Mouse (Mus musculus) liver, embryonic 11.5 days (tissue): ENCODE measurements around the gene Haao. TPM values are rescaled to one million over a fixed set of nuclear protein-coding genes. Genes with fewer than 3 reads are reported as not detected.

Source experiments
- ATAC-seq: fragments of 200-750 bp; cut with Nextera tagmentation; replicated peaks from 2 replicates; pipeline ENCODE4 v1.8.0; 2017; ENCODE audit warnings: moderate number of reproducible peaks, mild to moderate bottlenecking, moderate TSS enrichment, moderate library complexity; ENCODE audit not compliant: low FRiP score
- DNase-seq: peaks from one replicate; pipeline ENCODE4 v3.0.0-alpha.2; 2017; ENCODE audit warnings: low spot score
- H3K27ac ChIP-seq: fragments of 300-500 bp; sonication (generic); 2 replicates; pipeline ENCODE4 v1.5.1; 2014; ENCODE audit warnings: mild to moderate bottlenecking, low read depth, low read length, control low read depth
- H3K27me3 ChIP-seq: fragments of 300-500 bp; sonication (generic); replicated peaks from 2 replicates; pipeline ENCODE4 v1.6.1; 2014; ENCODE audit warnings: low read length, mixed read lengths; ENCODE audit not compliant: control insufficient read depth, insufficient read depth
- H3K36me3 ChIP-seq: fragments of 300-500 bp; sonication (generic); 2 replicates; pipeline ENCODE4 v1.6.1; 2014; ENCODE audit warnings: mild to moderate bottlenecking, low read length, moderate library complexity, mixed read lengths; ENCODE audit not compliant: control insufficient read depth, insufficient read depth
- H3K4me1 ChIP-seq: fragments of 300-500 bp; sonication (generic); replicated peaks from 2 replicates; pipeline ENCODE4 v1.6.1; 2014; ENCODE audit warnings: low read length, mixed read lengths; ENCODE audit not compliant: control insufficient read depth, insufficient read depth
- H3K4me2 ChIP-seq: fragments of 300-500 bp; sonication (generic); 2 replicates; pipeline ENCODE4 v1.6.1; 2014; ENCODE audit warnings: mild to moderate bottlenecking, control low read depth, moderate library complexity
- H3K4me3 ChIP-seq: fragments of 300-500 bp; sonication (generic); 2 replicates; pipeline ENCODE4 v1.5.1; 2014; ENCODE audit warnings: low read depth, low read length, control low read depth
- H3K9ac ChIP-seq: fragments of 300-500 bp; sonication (generic); 2 replicates; pipeline ENCODE4 v1.6.1; 2014; ENCODE audit warnings: low read depth, low read length, control low read depth
- H3K9me3 ChIP-seq: fragments of 300-500 bp; sonication (generic); 2 replicates; pipeline ENCODE4 v1.6.1; 2016; ENCODE audit warnings: low read length, inconsistent platforms, mixed read lengths; ENCODE audit not compliant: control insufficient read depth
- WGBS: fragments of 180-500 bp; shearing (Covaris S2); extraction: QIAGEN DNeasy Blood & Tissue Kit; methylation state at CpG from one replicate; pipeline ENCODE4 v1.1.7; 2014; 5-methylcytosine and 5-hydroxymethylcytosine counted together
- polyA plus RNA-seq: library from polyadenylated mRNA; unstranded; fragments of >200 nt; fragmentation: Nextera tagmentation; extraction: Ambion mirVana; gene quantifications from 2 replicates; pipeline ENCODE4 v1.2.1, GENCODE M21; 2014

Gene Haao
- polyA plus RNA-seq, 1 experiment from 2014 or later = 4.3 TPM

GRCm38 (mm10) chr17:83816996-83817395 is 30.8 kb downstream of the Haao start:
- no peaks in the 10 kb centered on the region for H3K27me3 ChIP-seq
- DNase-seq (no peak), ATAC-seq (no peak)
- H3K4me1 ChIP-seq = 0 out of 2 replicates have a peak, but pooled peaks cover 3% of the 10 kb centered on the region
- H3K36me3 ChIP-seq = 0 out of 2 replicates have a peak, but pooled peaks cover 2% of the 10 kb centered on the region
- H3K4me3 ChIP-seq = no peak overlapping the region
- no peaks in the 10 kb centered on the region for H3K9me3 ChIP-seq
- 74% methylated on average over 7 of the region's 7 CpGs for WGBS
- H3K27ac ChIP-seq = no peak overlapping the region
- H3K4me2 ChIP-seq = no peak overlapping the region
- no peak overlapping the region for H3K9ac ChIP-seq

DNA sequence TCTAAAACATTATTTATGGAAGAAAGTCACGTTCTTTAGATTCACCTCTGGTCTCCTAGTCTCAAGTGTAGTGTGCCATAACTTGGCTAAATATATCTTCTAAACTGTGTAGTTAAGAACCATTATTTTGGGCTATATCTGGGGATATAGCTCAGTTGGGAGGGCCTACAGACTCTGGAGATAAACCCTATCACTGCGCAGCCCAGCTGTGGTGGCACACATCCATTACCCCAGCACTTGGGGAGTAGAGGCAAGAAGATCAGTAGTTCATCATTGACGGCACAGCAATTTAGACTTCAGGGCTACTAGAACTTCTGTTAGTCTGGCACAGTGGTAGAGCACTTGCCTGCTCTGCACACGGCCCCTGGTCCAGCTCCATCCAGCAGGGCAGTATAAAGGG is 34.7 kb downstream of the Haao start:
- DNase-seq (no peak), ATAC-seq (no peak)
- WGBS = 83% methylated on average over 4 of the region's 4 CpGs
- H3K9me3 ChIP-seq = no peaks in the 10 kb centered on the region
- no peaks in the 10 kb centered on the region for H3K27me3 ChIP-seq
- no peak overlapping the region for H3K4me2 ChIP-seq
- H3K4me1 ChIP-seq = peaks cover 25% of the 10 kb centered on the region
- no peak overlapping the region for H3K9ac ChIP-seq
- H3K36me3 ChIP-seq = peaks cover 7% of the 10 kb centered on the region; the same call in 1 of the 2 replicates
- H3K4me3 ChIP-seq = no peak overlapping the region
- no peak overlapping the region for H3K27ac ChIP-seq

DNA sequence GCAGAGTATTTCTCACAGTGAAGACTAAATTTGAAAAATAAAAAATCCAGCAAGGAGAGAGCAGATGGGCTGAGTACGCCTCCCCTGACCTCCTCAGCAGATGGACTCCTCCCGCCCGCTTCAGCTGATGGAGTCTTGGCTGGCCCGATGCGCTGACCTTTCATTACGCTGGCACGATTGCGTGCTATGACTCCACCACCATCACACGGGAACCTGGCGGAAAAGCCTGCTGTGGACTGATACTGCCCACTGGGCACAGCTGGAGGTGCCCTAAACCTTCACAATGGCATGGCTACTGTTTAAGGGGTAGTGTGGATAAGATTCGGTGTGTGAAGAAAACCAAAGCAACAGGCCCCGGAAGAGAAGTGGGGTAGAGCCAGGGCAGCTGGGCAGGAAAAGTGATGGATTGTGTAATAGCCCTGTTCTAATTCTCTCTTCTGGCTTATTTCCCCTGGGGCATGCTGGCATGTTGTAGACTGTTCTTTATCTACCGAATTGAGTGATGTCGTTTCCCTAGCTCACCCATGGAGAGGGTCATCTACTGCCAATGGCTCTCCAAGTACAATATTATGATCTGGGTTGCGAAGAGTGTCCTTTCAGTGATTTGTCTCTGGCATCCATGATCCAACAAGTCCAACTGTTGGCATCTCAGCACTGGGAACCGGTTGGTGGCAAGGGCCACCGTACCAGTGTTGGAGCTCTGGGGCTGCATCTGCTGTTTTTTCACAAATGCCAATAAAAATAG is 35.4 kb downstream of the Haao start:
- H3K27me3 ChIP-seq = no peaks in the 10 kb centered on the region
- no peak overlapping the region for H3K4me2 ChIP-seq
- H3K27ac ChIP-seq = no peak overlapping the region
- H3K4me1 ChIP-seq = peaks cover 31% of the 10 kb centered on the region
- H3K4me3 ChIP-seq = no peak overlapping the region
- WGBS = 92% methylated on average over 17 of the region's 17 CpGs
- DNase-seq (no peak), ATAC-seq (no peak)
- H3K9me3 ChIP-seq = no peaks in the 10 kb centered on the region
- H3K36me3 ChIP-seq = peaks cover 7% of the 10 kb centered on the region; the same call in 1 of the 2 replicates
- no peak overlapping the region for H3K9ac ChIP-seq

- Histone ChIP-seq H3K4me2 (0 out of 2 replicates have a peak overlapping the region, but pooled peaks have one; percentile 16), H3K9me3 (no peaks in the 10 kb centered on the region), H3K9ac (no peak overlapping the region), H3K4me3 (no peak overlapping the region), H3K27me3 (no peaks in the 10 kb centered on the region), H3K4me1 (peaks cover 33% of the 10 kb centered on the region), H3K36me3 (peaks cover 7% of the 10 kb centered on the region; the same call in 1 of the 2 replicates), H3K27ac (no peak overlapping the region)
- WGBS = 72% methylated on average over 5 of the region's 5 CpGs
- peak; percentile 29; the same call in 1 of the 2 replicates for ATAC-seq
- no peak for DNase-seq
Observed at GRCm38 (mm10) chr17:83810285-83810684, 37.5 kb downstream of the Haao start.

GRCm38 (mm10) chr17:83809197-83809829 is 38.5 kb downstream of the Haao start:
- no peak overlapping the region for H3K4me3 ChIP-seq
- H3K9me3 ChIP-seq = no peaks in the 10 kb centered on the region
- H3K4me2 ChIP-seq = peak overlapping the region; percentile 32
- 60% methylated on average over 17 of the region's 17 CpGs for WGBS
- DNase-seq = peak; percentile 51
- no peaks in the 10 kb centered on the region for H3K27me3 ChIP-seq
- H3K36me3 ChIP-seq = peaks cover 8% of the 10 kb centered on the region; the same call in 1 of the 2 replicates
- H3K9ac ChIP-seq = no peak overlapping the region
- H3K4me1 ChIP-seq = peaks cover 33% of the 10 kb centered on the region
- peak; percentile 86 for ATAC-seq
- peak overlapping the region; percentile 68 for H3K27ac ChIP-seq

DNA sequence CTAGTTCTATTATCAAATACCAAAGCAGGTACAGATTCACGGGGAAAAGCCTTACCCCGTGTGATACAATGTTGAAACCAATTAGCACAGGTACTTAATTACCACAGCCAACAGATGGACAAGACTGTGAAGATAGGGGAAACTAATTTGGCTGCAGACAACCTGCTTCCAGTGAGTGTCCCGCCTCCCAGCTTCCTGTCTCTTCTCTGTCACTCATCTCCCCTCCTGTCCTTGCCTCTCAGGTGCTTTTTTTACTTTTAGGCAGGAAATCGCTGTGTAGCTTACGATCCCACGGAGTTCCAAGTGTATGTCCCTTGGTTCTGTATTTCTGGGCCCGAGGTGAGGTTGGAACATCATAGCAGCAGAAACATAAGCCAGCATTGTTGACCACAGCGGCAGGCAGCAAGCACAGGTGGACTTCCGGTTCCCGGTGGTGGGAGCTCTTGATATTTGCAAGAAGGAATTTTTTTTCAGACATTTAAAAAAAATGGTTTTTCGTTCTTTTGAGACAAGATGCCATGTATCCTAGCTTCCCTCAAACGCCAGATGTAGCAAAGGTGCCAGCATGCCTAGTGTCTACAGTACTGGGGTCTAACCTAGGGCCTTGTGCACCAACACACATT is 39.2 kb downstream of the Haao start:
- Histone ChIP-seq H3K27me3 (no peaks in the 10 kb centered on the region), H3K4me3 (no peak overlapping the region), H3K27ac (peak overlapping the region; percentile 68), H3K4me1 (peaks cover 33% of the 10 kb centered on the region), H3K9me3 (no peaks in the 10 kb centered on the region), H3K36me3 (peaks cover 8% of the 10 kb centered on the region; the same call in 1 of the 2 replicates), H3K4me2 (peak overlapping the region; percentile 32; the same call in 1 of the 2 replicates), H3K9ac (no peak overlapping the region)
- WGBS = 80% methylated on average over 12 of the region's 12 CpGs
- no peak for DNase-seq
- ATAC-seq = no peak; the same call in 1 of the 2 replicates

DNA sequence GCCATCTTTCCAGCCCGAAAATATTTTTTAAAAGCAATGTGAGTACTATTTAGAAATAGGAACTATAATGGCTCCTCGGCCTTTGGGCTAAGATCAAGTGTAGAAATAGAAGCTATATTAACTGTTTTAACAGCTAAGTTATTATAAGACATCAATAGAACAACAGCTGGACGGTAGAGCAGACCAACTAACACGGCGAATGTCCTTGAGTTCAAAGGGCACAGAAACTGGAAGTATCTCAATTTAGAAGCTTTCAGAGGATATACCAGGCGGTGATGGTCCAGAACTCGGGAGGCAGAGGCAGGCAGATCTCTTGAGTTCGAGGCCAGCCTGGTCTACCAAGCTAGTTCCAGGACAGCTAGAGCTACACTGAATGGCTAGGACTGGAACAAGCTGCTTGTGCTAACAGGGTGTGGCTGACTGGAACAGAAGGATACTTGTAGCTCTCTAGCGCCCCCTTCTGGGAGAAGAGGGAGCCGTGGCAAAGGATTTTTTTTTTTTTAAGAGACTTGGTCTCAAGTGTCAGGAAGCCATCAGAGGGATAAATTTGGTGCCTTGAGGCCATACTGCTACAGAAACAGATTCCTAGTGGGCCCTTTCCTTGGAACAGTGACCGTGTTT is 39.9 kb downstream of the Haao start:
- no peak overlapping the region for H3K4me3 ChIP-seq
- H3K9me3 ChIP-seq = no peaks in the 10 kb centered on the region
- no peak overlapping the region; the same call in 1 of the 2 replicates for H3K27ac ChIP-seq
- no peak overlapping the region for H3K9ac ChIP-seq
- peaks cover 33% of the 10 kb centered on the region for H3K4me1 ChIP-seq
- no peak overlapping the region for H3K4me2 ChIP-seq
- WGBS = 68% methylated on average over 11 of the region's 11 CpGs
- peaks cover 13% of the 10 kb centered on the region for H3K36me3 ChIP-seq
- no peaks in the 10 kb centered on the region for H3K27me3 ChIP-seq
- ATAC-seq (peak; percentile 49; the same call in 1 of the 2 replicates), DNase-seq (peak; percentile 70)

DNA sequence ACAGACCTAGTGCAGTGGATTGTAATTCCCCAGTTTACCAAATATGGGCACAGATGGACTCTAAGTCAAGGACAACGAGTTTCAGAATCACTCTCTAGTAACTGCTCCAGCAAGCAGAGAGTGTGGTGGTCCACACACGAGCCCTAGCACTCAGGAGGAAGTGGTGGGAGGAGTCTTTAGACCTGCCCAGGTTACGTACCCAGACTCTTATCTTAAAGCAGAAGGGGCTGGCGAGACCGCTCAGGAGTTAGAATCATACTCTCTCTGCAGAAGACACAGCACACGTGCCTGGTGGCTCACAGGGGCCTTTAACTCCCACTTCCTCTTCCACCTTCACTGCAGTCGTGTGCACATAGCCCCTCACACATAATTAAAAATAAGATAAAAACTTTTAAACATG is 40.4 kb downstream of the Haao start:
- ATAC-seq (peak; percentile 57), DNase-seq (no peak)
- Histone ChIP-seq H3K27ac (no peak overlapping the region), H3K9ac (no peak overlapping the region), H3K4me2 (no peak overlapping the region), H3K9me3 (no peaks in the 10 kb centered on the region), H3K4me3 (no peak overlapping the region), H3K4me1 (peaks cover 33% of the 10 kb centered on the region), H3K36me3 (peaks cover 13% of the 10 kb centered on the region), H3K27me3 (no peaks in the 10 kb centered on the region)
- WGBS = 26% methylated on average over 7 of the region's 7 CpGs
